Mouse (Mus musculus) midbrain, embryonic 13.5 days (tissue): Measurements from ENCODE around the gene Tshz2. TPM values are rescaled to one million over a fixed set of nuclear protein-coding genes. Genes with fewer than 3 reads are reported as not detected.

Experiments used
- ATAC-seq: fragments of 200-750 bp; cut with Nextera tagmentation; 2 replicates; pipeline ENCODE4 v1.8.0; 2017; ENCODE audit warnings: mild to moderate bottlenecking, moderate TSS enrichment, moderate library complexity
- H3K27ac ChIP-seq: fragments of 300-500 bp; sonication (generic); 2 replicates; pipeline ENCODE4 v1.5.1; 2015; ENCODE audit warnings: inconsistent platforms, mild to moderate bottlenecking, moderate library complexity
- H3K27me3 ChIP-seq: fragments of 300-500 bp; sonication (generic); 2 replicates; pipeline ENCODE4 v1.6.1; 2015; ENCODE audit warnings: mild to moderate bottlenecking, inconsistent platforms
- H3K36me3 ChIP-seq: fragments of 300-500 bp; sonication (generic); 2 replicates; pipeline ENCODE4 v1.6.1; 2015; ENCODE audit warnings: mild to moderate bottlenecking, inconsistent platforms
- H3K4me1 ChIP-seq: fragments of 300-500 bp; sonication (generic); replicated peaks from 2 replicates; pipeline ENCODE4 v1.6.1; 2015; ENCODE audit warnings: inconsistent platforms
- H3K4me2 ChIP-seq: fragments of 300-500 bp; sonication (generic); replicated peaks from 2 replicates; pipeline ENCODE4 v1.6.1; 2015; ENCODE audit warnings: moderate library complexity, mild to moderate bottlenecking, inconsistent platforms
- H3K4me3 ChIP-seq: fragments of 300-500 bp; sonication (generic); replicated peaks from 2 replicates; pipeline ENCODE4 v1.5.1; 2015; ENCODE audit warnings: mild to moderate bottlenecking, inconsistent platforms
- H3K9ac ChIP-seq: fragments of 300-500 bp; sonication (generic); replicated peaks from 2 replicates; pipeline ENCODE4 v1.6.1; 2015; ENCODE audit warnings: mild to moderate bottlenecking, inconsistent platforms
- H3K9me3 ChIP-seq: fragments of 300-500 bp; sonication (generic); 2 replicates; pipeline ENCODE4 v1.6.1; 2016; ENCODE audit warnings: mild to moderate bottlenecking, inconsistent platforms
- WGBS: fragments of 180-500 bp; shearing (Covaris S2); methylation state at CpG from one replicate; pipeline ENCODE4 v1.1.7; 2015; 5-methylcytosine and 5-hydroxymethylcytosine counted together
- polyA plus RNA-seq: library from polyadenylated mRNA; unstranded; fragments of >200 nt; fragmentation: Nextera tagmentation; extraction: Ambion mirVana; gene quantifications from 2 replicates; pipeline ENCODE4 v1.2.1, GENCODE M21; 2015

Gene Tshz2
- polyA plus RNA-seq, 1 experiment from 2014 or later, result 13.1 TPM

DNA sequence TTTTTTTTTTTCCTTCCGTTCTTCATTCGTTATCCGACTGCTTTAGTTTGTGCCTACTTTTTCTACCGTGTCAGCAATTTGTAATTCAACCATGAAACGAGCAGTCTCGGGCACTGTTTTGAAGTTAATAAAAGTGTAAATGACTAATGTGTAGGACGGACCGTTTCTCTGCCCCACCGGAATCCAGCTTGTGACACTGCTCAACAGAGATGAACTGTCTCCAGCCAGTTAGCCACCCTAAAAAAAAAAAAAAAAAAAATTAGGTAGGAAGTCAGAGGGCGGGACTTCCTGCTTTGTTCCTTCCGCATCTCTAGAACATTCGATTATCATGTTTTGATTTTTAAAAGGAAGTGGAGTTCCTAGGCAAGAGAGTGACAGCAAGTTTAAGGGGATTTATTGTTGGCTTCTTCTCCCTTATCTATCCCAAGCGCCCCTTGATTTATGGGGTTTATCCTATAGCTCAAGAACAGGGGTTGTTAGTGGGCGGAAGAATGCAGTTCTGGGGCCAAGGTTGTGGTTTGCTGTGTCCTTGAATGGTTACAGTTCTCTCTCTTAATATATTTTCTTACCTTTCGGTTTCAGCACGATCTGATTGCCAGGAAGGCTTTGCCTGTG, 116.6 kb downstream of the Tshz2 start:
- Histone ChIP-seq H3K9ac (no peak overlapping the region), H3K4me1 (no peaks in the 10 kb centered on the region)

DNA sequence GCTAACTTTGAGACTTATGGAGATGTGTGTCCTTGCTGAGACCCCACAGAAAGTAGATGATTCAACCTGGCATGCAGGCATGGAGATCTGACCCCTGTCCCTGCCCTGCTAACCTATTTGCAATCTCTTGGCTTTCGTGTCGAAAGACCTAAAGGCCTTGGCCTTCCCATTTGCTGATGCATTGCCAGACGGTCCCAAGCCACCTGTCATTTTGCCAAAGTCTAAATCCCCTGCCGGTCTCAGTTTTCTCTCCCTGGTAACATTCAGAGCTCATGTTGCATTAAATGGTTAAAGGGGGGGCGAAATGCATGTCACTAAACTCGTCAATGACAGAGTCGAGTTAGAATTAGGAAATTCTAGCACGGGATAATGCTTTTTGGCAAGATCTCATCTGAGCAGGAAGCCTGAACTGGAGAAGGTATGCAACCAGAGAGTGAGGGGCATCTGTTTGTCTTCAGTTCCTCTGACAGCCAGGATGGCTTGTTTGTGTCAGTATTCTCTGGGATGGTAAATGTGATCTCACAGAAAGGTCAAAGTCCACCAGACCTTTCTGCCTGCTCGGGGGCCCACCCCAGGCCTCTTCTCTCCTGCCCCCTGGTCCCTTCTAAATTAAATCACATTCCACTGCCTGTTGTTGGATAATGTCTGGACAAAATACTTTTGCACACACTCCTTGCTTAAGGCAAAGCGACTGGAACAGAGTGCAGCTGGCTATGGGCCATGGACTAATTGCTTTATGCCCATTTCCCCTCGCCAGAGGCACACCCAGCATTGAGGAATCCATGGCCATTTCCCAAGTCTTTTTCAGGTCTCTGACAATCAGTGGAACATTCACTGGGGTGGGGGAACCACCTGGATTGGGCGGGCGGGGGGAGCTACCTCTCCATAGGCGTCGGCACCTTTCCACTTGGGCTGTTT, 118.0 kb downstream of the Tshz2 start:
- no peaks in the 10 kb centered on the region for H3K27me3 ChIP-seq
- H3K36me3 ChIP-seq, result no peaks in the 10 kb centered on the region
- no peak overlapping the region for H3K4me2 ChIP-seq
- no peak overlapping the region for H3K27ac ChIP-seq
- no peak overlapping the region for H3K9ac ChIP-seq
- no peaks in the 10 kb centered on the region for H3K9me3 ChIP-seq
- ATAC-seq, result no peak
- 0 out of 2 replicates have a peak, but pooled peaks cover 3% of the 10 kb centered on the region for H3K4me1 ChIP-seq
- H3K4me3 ChIP-seq, result no peak overlapping the region
- 66% methylated on average over 15 of the region's 15 CpGs for WGBS

More for the DNA sequence above, 116.6 kb downstream of the Tshz2 start:
- 91% methylated on average over 16 of the region's 16 CpGs for WGBS
- ATAC-seq, result no peak
- Histone ChIP-seq H3K4me2 (no peak overlapping the region), H3K27ac (no peak overlapping the region), H3K27me3 (no peaks in the 10 kb centered on the region), H3K36me3 (no peaks in the 10 kb centered on the region), H3K9me3 (no peaks in the 10 kb centered on the region), H3K4me3 (no peak overlapping the region)

DNA sequence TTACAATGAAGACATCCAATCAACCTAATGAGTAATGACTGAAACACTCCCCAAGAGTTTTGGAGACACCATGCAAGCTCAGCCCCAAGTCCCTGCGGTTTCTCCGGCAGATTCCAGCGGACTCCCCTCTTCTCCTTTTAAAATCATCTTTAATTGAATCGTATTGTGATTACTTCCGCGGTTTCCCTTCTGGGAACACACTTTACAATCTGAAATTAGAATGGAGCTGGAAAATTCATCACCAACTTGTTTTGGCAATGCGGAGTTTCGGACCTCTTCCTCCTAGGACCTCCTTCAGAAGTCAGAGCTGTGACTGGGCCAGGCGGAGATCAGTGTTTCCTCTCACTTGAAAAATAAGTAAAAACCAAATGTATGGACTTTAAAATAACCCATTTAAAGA, 119.3 kb downstream of the Tshz2 start:
- H3K27ac ChIP-seq, result no peak overlapping the region
- no peaks in the 10 kb centered on the region for H3K36me3 ChIP-seq
- 0 out of 2 replicates have a peak, but pooled peaks cover 3% of the 10 kb centered on the region for H3K4me1 ChIP-seq
- WGBS, result 85% methylated on average over 9 of the region's 9 CpGs
- ATAC-seq, result no peak
- H3K9me3 ChIP-seq, result no peaks in the 10 kb centered on the region
- H3K9ac ChIP-seq, result no peak overlapping the region
- no peak overlapping the region for H3K4me2 ChIP-seq
- H3K4me3 ChIP-seq, result no peak overlapping the region
- no peaks in the 10 kb centered on the region for H3K27me3 ChIP-seq

DNA sequence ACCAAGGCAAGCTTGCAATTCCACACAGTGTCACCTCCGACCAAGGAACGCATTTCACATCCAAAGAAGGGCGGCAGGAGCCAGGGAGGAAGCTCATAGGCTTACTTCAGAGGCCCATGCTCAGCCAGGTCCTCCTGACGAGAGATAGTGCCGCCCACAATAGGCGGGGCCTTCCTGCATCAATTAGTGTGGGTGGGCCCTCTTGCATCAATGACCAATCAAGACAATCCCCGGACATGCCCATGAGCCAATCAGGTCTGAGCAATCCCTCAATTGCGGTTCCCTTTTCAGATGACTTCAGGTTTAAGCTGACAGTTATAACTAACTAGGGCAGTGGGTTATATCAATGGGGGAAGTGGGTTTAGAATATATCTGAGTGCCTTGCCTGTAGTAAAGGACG, 120.6 kb downstream of the Tshz2 start:
- no peaks in the 10 kb centered on the region for H3K36me3 ChIP-seq
- no peak overlapping the region for H3K9ac ChIP-seq
- H3K4me3 ChIP-seq, result no peak overlapping the region
- H3K9me3 ChIP-seq, result no peaks in the 10 kb centered on the region
- H3K4me1 ChIP-seq, result 0 out of 2 replicates have a peak, but pooled peaks cover 3% of the 10 kb centered on the region
- no peak for ATAC-seq
- WGBS, result 85% methylated on average over 9 of the region's 9 CpGs
- H3K27ac ChIP-seq, result no peak overlapping the region
- H3K4me2 ChIP-seq, result no peak overlapping the region
- H3K27me3 ChIP-seq, result no peaks in the 10 kb centered on the region

DNA sequence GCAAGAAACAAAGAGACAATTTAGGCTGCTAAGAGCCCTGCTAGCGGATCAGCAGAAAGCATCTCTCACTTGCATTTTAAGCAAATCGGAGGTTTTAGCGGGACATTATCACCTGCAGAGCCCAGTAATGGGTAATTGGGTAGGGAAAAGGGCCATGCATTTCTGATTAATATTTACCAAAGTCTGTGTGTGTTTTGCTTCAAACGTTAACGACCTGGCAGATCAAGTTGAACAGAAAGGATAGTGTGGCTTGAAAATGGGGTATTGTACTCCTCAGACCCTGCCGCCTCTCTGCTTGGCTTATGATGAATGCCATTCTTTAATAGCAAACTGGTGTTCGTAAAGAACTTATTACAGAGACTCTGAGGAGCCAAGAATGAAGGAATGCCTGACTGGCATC, 122.3 kb downstream of the Tshz2 start:
- no peak overlapping the region for H3K9ac ChIP-seq
- no peaks in the 10 kb centered on the region for H3K27me3 ChIP-seq
- no peaks in the 10 kb centered on the region for H3K36me3 ChIP-seq
- H3K9me3 ChIP-seq, result no peaks in the 10 kb centered on the region
- H3K4me1 ChIP-seq, result 0 out of 2 replicates have a peak, but pooled peaks cover 3% of the 10 kb centered on the region
- no peak overlapping the region for H3K27ac ChIP-seq
- no peak for ATAC-seq
- WGBS, result 72% methylated on average over 7 of the region's 7 CpGs
- H3K4me2 ChIP-seq, result no peak overlapping the region
- no peak overlapping the region for H3K4me3 ChIP-seq

DNA sequence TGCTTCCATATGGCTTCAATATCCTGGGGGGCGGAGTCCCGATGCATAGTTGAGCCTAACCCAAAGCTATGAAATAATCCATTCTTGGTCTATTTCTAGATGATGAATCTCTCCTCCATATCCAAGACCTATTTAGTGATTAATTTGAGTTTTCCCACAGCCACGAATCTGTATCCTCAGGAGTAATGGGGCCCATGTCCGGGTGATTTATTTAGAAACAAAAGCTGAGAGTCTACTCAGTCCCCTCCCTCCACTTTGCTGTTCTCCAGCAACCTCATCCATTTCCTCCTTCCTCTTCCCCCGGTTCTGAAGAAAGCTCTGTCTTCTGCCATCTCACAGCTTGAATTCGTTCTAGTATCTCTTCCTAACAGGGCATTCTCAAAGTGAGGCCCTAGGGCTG, 125.3 kb downstream of the Tshz2 start:
- no peak overlapping the region for H3K4me2 ChIP-seq
- no peaks in the 10 kb centered on the region for H3K27me3 ChIP-seq
- H3K4me3 ChIP-seq, result no peak overlapping the region
- no peaks in the 10 kb centered on the region for H3K9me3 ChIP-seq
- no peaks in the 10 kb centered on the region for H3K36me3 ChIP-seq
- ATAC-seq, result no peak
- WGBS, result 87% methylated on average over 6 of the region's 6 CpGs
- no peak overlapping the region for H3K9ac ChIP-seq
- no peak overlapping the region for H3K27ac ChIP-seq
- H3K4me1 ChIP-seq, result 0 out of 2 replicates have a peak, but pooled peaks cover 3% of the 10 kb centered on the region

DNA sequence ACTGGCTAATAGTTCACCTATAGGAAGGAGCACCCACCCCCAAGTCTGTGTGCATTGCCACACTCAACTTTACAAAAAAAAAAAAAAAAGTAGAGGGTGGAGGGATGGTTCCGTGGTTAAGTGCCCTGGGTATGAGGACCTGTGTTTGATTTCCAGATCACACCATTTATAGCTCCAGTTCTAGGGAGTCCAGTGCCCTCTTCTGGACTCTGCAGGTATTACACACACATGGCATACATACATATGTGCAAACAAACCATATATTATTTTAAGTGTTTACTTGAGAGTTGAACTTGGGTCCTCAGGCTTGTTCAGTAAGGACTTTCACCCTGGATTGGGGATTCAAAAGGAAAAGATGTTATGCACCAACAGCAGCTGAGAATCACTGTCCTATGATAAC, 127.3 kb downstream of the Tshz2 start:
- H3K36me3 ChIP-seq, result no peaks in the 10 kb centered on the region
- no peaks in the 10 kb centered on the region for H3K27me3 ChIP-seq
- H3K4me1 ChIP-seq, result 0 out of 2 replicates have a peak, but pooled peaks cover 3% of the 10 kb centered on the region
- H3K9me3 ChIP-seq, result no peaks in the 10 kb centered on the region
- no peak overlapping the region for H3K27ac ChIP-seq
- no peak overlapping the region for H3K4me2 ChIP-seq
- no peak overlapping the region for H3K9ac ChIP-seq
- no peak overlapping the region for H3K4me3 ChIP-seq
- 100% methylated on average over 1 of the region's 1 CpGs for WGBS
- ATAC-seq, result no peak

DNA sequence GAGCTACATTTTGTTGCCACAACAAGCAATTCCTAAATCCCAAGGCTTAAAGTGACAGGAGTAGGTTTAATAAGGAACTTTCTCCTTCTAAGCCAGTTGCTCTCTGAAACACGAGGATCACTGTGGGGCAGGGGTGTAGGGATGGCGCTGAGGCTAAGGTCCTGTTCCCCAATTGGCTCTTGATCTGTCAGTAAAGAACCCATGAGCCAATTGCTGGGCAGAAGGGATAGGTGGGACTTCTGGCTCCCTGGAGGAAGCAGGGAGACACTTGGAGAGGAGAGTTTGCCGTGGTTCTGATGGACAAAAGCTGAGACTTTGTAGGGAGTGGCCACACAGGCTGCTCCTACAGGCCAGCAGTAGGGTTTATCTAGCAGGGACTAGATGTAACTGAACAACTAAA, 128.9 kb downstream of the Tshz2 start:
- Histone ChIP-seq H3K9ac (no peak overlapping the region), H3K9me3 (no peaks in the 10 kb centered on the region), H3K27me3 (no peaks in the 10 kb centered on the region), H3K4me2 (no peak overlapping the region), H3K4me1 (no peaks in the 10 kb centered on the region), H3K36me3 (no peaks in the 10 kb centered on the region), H3K27ac (no peak overlapping the region), H3K4me3 (no peak overlapping the region)
- WGBS, result 29% methylated on average over 3 of the region's 3 CpGs
- ATAC-seq, result no peak

DNA sequence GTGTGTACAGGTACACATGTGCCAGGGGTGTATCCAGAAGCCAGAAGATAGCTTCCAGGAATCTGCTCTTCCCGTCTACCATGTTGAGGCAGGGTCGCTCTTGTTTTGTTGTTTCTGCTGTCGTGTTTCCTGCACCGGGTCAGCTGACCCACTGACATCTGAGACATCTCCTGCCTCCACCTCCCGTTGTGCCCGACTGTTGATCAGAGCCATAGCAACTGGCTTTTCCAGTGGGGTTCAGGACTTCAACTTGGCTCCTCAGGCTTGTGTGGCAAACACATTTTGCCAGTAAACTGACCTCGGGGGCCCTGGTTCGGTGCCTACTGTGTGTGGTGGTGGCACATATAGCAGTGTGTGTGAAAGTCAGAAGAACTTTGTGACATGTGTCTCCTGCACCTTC, 129.5 kb downstream of the Tshz2 start:
- 90% methylated on average over 8 of the region's 8 CpGs for WGBS

DNA sequence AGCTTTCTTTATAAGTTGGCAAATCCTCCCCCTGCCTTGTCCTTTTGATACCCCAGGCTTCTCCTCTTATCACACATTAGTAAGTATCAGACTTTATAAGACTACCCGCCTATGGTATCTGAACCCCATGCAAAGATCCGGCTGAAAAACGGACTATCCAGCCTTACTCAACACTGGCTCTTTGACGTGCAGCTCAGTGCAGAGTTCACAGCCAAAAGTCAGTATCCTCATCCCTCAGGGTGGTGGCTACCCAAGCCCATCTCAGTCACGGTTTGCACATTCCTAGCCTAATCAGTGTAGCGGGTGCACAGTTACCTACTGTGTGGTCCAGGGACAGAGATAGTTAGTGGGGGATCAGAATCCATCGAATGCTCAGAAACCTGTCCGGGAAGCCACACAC, 130.9 kb downstream of the Tshz2 start:
- Histone ChIP-seq H3K36me3 (no peaks in the 10 kb centered on the region), H3K27me3 (no peaks in the 10 kb centered on the region), H3K4me2 (no peak overlapping the region), H3K4me3 (no peak overlapping the region), H3K9me3 (no peaks in the 10 kb centered on the region), H3K9ac (no peak overlapping the region), H3K27ac (no peak overlapping the region), H3K4me1 (no peaks in the 10 kb centered on the region)
- no peak for ATAC-seq
- WGBS, result 89% methylated on average over 8 of the region's 8 CpGs

More for the DNA sequence above, 129.5 kb downstream of the Tshz2 start:
- H3K4me3 ChIP-seq, result no peak overlapping the region
- H3K9me3 ChIP-seq, result no peaks in the 10 kb centered on the region
- no peaks in the 10 kb centered on the region for H3K36me3 ChIP-seq
- H3K27ac ChIP-seq, result no peak overlapping the region
- H3K4me1 ChIP-seq, result no peaks in the 10 kb centered on the region
- H3K27me3 ChIP-seq, result no peaks in the 10 kb centered on the region
- no peak overlapping the region for H3K4me2 ChIP-seq
- no peak overlapping the region for H3K9ac ChIP-seq
- ATAC-seq, result no peak

DNA sequence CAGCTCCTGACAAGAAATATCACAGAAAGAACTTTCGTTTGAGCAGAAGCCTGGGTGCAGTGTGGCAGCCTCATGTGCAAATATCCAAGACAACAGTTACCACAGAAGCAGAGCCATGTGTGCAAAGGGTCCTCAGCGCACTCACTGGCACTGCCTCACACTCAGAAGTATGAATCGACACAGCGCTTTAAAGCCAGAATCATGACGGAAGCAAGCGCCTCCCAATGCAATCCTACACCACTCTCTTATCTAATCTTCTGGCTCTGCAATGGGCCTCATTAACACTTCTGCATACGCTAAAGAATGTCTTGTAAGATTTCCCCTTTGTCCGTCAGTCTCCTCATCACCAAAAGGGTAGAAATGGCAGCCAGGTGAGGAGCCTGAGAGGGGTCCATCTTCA, 133.4 kb downstream of the Tshz2 start:
- no peak for ATAC-seq
- Histone ChIP-seq H3K27ac (no peak overlapping the region), H3K9me3 (no peaks in the 10 kb centered on the region), H3K27me3 (no peaks in the 10 kb centered on the region), H3K9ac (no peak overlapping the region), H3K4me2 (no peak overlapping the region), H3K36me3 (no peaks in the 10 kb centered on the region), H3K4me3 (no peak overlapping the region), H3K4me1 (no peaks in the 10 kb centered on the region)
- 85% methylated on average over 8 of the region's 8 CpGs for whole genome bisulfite sequencing

DNA sequence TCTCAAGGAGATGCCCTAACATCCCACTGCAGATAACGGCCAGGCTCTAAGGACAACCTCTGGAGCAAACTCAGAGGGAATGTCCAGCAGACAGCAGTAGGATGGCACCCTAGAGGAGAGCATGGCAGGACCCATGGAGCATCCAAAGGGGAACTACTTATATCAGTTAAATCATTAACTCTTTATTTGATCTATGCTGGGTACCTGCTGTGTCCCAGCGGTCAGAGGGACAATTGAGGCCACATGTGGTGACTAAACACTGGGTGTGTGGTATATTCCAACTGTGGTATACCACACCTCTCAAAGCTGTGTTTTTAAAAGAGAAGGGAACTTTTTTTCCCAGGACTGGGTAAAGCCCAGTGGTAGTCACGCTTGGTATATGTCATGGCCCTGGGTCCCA, 134.5 kb downstream of the Tshz2 start:
- Histone ChIP-seq H3K27ac (no peak overlapping the region), H3K4me3 (no peak overlapping the region), H3K4me2 (no peak overlapping the region), H3K4me1 (no peaks in the 10 kb centered on the region), H3K9ac (no peak overlapping the region), H3K9me3 (no peaks in the 10 kb centered on the region), H3K27me3 (no peaks in the 10 kb centered on the region), H3K36me3 (no peaks in the 10 kb centered on the region)
- 82% methylated on average over 3 of the region's 3 CpGs for WGBS
- ATAC-seq, result no peak
